Mouse (Mus musculus): ENCODE measurements around the gene St6gal1. TPM values are rescaled to one million over a fixed set of nuclear protein-coding genes. Genes with fewer than 3 reads are reported as not detected.

St6gal1 gene
- polyA plus RNA-seq, 1 experiment from 2014 or later, result 21.9 TPM

DNA sequence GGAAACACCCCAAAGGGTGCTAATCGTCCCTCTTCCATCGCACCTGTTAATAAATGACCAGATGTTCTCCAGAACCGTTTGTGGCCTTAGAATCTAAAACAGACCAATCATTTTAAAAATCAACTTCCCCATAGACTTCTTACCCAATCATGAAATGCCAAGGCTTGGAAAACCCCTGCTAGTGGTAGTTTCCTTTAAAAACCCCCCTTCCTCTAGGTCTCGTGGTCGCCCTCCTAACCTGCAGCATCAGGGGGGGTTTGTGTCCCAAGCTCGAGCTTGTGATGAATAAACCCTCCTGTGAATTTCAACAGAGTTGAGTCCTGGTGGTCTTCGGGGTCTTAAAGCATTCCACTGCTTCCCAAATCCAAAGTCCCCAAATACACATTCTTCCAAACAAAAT is 36.6 kb upstream of the St6gal1 start:
- no peaks in the 10 kb centered on the region for H3K27me3 ChIP-seq (replicated peaks)
- WGBS, result 58% methylated on average over 7 of the region's 7 CpGs
- no peak for ATAC-seq (ENCODE audit: insufficient number of reproducible peaks, low FRiP score)
- no peak overlapping the region for H3K27ac ChIP-seq (ENCODE audit: poor library complexity, severe bottlenecking)
- H3K9me3 ChIP-seq (replicated peaks), result peaks cover 10% of the 10 kb centered on the region
- H3K9ac ChIP-seq, result no peak overlapping the region
- H3K4me1 ChIP-seq (replicated peaks), result no peaks in the 10 kb centered on the region
- no peak overlapping the region for H3K4me3 ChIP-seq
- no peaks in the 10 kb centered on the region for H3K36me3 ChIP-seq
- H3K4me2 ChIP-seq, result no peak overlapping the region

DNA sequence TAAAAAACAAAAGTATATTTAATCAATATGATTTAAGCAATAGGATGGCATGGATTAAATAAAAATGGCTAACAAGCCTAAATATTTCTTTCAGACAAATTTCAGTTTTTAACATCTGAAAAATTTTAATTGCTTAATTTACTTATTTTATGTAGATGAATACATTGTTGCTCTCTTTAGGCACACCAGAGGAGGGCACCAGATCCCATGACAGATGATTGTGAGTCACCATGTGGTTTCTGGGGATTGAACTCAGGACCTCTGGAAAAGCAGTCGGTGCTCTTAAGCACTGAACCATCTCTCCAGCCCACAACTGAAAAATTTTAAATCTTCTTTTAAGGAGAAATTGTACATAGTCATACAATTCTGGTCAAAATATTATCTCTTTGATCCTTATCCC is 34.9 kb upstream of the St6gal1 start:
- no peak for ATAC-seq (ENCODE audit: insufficient number of reproducible peaks, low FRiP score)
- H3K4me2 ChIP-seq, result no peak overlapping the region
- H3K4me1 ChIP-seq (replicated peaks), result no peaks in the 10 kb centered on the region
- WGBS, result 72% methylated on average over 1 of the region's 1 CpGs
- no peak overlapping the region for H3K27ac ChIP-seq (ENCODE audit: poor library complexity, severe bottlenecking)
- no peak overlapping the region for H3K4me3 ChIP-seq
- H3K36me3 ChIP-seq, result no peaks in the 10 kb centered on the region
- no peaks in the 10 kb centered on the region for H3K27me3 ChIP-seq (replicated peaks)
- H3K9ac ChIP-seq, result no peak overlapping the region
- H3K9me3 ChIP-seq (replicated peaks), result peaks cover 10% of the 10 kb centered on the region

DNA sequence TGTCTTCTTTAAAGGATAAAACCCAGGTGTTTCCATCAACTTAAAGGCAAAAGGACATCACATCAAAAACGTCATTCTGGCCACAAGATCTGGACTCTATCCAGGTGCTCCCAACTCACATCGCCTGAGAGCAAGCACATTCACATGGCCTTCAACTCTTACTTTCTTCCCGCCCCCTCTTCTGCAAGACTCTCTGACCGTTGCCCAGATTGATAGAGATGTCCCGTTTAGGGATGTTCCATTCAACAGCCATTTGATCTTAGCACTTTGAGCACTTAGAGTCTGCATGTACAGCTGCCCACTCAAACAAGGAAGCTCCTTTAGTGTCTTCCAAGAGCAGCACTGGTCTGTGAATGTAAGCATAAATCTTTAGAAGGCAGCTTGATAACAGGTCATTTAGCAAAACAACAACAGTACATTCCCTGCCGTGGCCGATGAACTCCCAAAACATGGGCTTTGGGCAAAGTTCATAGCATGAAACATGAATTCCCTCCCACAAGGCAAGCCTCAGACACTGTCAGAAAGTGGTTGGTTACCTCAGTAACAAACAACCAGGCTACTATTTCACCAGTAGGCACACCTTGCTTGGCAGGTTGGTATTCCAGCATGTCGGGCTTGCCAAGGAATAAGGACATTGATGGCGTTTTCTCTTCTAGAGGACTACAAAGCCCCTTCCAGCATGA is 32.8 kb upstream of the St6gal1 start:
- no peaks in the 10 kb centered on the region for H3K4me1 ChIP-seq (replicated peaks)
- WGBS, result 76% methylated on average over 9 of the region's 9 CpGs
- H3K4me3 ChIP-seq, result no peak overlapping the region
- H3K27ac ChIP-seq (ENCODE audit: poor library complexity, severe bottlenecking), result no peak overlapping the region
- H3K36me3 ChIP-seq, result no peaks in the 10 kb centered on the region
- ATAC-seq (ENCODE audit: insufficient number of reproducible peaks, low FRiP score), result no peak
- peaks cover 10% of the 10 kb centered on the region for H3K9me3 ChIP-seq (replicated peaks)
- no peak overlapping the region for H3K9ac ChIP-seq
- no peaks in the 10 kb centered on the region for H3K27me3 ChIP-seq (replicated peaks)
- no peak overlapping the region for H3K4me2 ChIP-seq

DNA sequence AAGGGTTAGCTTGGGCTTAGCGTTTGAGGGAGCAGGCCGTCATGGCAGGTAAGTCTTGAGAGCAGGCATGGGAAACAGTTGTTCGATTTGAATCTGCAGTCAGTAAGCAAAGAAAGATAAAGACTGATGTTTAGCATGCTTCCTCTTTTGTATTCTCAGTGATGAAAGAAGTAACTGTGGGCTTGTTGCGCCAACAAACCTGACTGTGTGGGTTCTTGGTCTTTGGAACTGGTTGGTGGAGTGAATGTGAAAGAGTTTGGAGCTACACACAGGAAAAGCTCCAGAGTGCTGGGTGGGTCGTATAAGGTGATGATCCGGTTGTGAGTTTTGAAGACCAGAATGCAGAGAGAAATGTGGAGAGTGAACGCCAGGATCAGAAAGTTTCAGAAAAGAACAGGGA is 28.9 kb upstream of the St6gal1 start:
- no peaks in the 10 kb centered on the region for H3K9me3 ChIP-seq (replicated peaks)
- 82% methylated on average over 7 of the region's 7 CpGs for WGBS
- no peaks in the 10 kb centered on the region for H3K36me3 ChIP-seq
- no peaks in the 10 kb centered on the region for H3K27me3 ChIP-seq (replicated peaks)
- ATAC-seq (ENCODE audit: insufficient number of reproducible peaks, low FRiP score), result no peak
- no peak overlapping the region for H3K27ac ChIP-seq (ENCODE audit: poor library complexity, severe bottlenecking)
- no peak overlapping the region for H3K4me3 ChIP-seq
- no peaks in the 10 kb centered on the region for H3K4me1 ChIP-seq (replicated peaks)
- no peak overlapping the region for H3K4me2 ChIP-seq
- H3K9ac ChIP-seq, result no peak overlapping the region

DNA sequence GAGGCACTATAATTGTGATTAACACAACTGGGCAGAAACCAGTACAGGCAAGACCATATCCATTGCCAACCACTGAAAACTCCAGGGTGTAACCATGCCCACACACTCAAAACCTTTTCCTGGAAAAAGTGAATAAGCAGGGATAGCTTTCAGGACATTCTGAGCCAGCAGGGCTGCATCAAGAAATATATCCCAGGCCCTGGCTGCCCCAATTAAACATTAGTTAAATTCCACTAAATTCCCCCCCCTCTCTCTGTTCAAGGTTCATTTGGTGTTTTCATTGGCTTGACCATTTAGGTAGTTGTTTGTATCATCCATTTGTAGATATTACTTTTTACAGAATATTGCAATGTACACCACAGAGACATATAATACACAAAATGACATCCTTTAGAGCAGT is 28.2 kb upstream of the St6gal1 start:
- ATAC-seq (ENCODE audit: insufficient number of reproducible peaks, low FRiP score), result no peak
- Histone ChIP-seq H3K4me1 (replicated peaks) (no peaks in the 10 kb centered on the region), H3K27ac (ENCODE audit: poor library complexity, severe bottlenecking) (no peak overlapping the region), H3K36me3 (no peaks in the 10 kb centered on the region), H3K9me3 (replicated peaks) (no peaks in the 10 kb centered on the region), H3K9ac (no peak overlapping the region), H3K4me2 (no peak overlapping the region), H3K27me3 (replicated peaks) (no peaks in the 10 kb centered on the region), H3K4me3 (no peak overlapping the region)

DNA sequence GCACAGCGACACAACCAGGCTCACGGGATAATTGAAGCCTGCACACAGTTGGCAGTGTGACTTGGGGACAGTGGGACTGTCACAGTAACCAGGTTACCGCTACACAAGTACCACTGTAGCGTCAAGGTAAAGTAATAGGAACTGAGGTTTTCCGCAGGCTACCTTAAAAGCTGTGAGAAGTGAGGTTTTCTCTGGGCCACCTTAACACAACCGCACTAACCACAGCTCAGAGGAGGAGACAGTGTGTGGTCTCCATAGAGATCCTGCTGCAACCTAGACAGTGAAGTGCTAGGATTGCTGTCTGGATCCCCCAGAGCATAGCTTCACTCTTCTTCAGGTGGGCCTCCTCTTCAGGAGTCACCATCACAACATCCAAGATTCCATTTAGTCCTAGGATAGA is 27.7 kb upstream of the St6gal1 start:
- no peaks in the 10 kb centered on the region for H3K36me3 ChIP-seq
- no peaks in the 10 kb centered on the region for H3K4me1 ChIP-seq (replicated peaks)
- H3K4me3 ChIP-seq, result no peak overlapping the region
- H3K27ac ChIP-seq (ENCODE audit: poor library complexity, severe bottlenecking), result no peak overlapping the region
- WGBS, result 87% methylated on average over 6 of the region's 6 CpGs
- no peaks in the 10 kb centered on the region for H3K27me3 ChIP-seq (replicated peaks)
- ATAC-seq (ENCODE audit: insufficient number of reproducible peaks, low FRiP score), result no peak
- H3K4me2 ChIP-seq, result no peak overlapping the region
- no peak overlapping the region for H3K9ac ChIP-seq
- H3K9me3 ChIP-seq (replicated peaks), result no peaks in the 10 kb centered on the region

DNA sequence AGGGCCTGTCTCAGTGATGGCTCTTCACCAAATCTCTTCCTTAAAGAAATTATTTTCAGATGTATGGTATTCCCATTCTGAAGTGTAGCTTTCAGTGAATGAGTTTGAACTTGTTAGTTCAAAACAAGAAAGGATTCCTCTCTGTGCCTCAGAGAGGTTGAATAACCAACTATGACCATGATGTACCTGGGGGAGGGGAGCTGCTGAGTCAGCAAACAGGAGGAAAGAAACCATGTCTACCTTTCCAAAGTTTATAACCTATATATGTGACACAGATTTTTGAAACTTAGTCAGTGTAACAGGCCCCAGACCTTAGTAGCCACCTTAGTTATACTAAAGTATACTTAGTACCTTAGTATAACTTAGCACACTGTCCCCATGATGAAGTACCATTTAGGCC is 23.0 kb upstream of the St6gal1 start:
- H3K27me3 ChIP-seq (replicated peaks), result no peaks in the 10 kb centered on the region
- no peak overlapping the region for H3K4me2 ChIP-seq
- no peak overlapping the region for H3K4me3 ChIP-seq
- H3K9me3 ChIP-seq (replicated peaks), result no peaks in the 10 kb centered on the region
- no peak overlapping the region for H3K9ac ChIP-seq
- H3K27ac ChIP-seq (ENCODE audit: poor library complexity, severe bottlenecking), result no peak overlapping the region
- no peak for ATAC-seq (ENCODE audit: insufficient number of reproducible peaks, low FRiP score)
- no peaks in the 10 kb centered on the region for H3K4me1 ChIP-seq (replicated peaks)
- H3K36me3 ChIP-seq, result no peaks in the 10 kb centered on the region

DNA sequence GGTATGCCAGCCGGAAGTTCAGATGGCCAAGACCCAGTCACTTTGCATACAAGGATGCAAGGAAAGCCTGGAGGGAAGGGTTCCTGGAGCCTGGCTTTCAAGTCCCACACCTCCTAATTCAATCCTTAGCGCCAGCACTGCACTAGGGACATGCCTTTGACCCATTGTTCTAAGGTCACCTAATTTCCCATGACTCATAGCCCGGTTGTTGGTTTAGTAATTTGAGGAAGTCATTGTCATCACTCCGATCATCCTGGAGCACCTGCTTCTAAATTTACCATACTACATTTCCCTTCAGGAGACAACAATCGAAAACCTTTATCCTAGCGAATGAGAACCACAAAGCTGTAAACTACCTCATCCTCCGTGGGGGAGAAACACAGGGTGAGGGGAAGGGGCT is 10.2 kb upstream of the St6gal1 start:
- Histone ChIP-seq H3K9ac (no peak overlapping the region), H3K4me1 (replicated peaks) (0 out of 2 replicates have a peak, but pooled peaks cover 5% of the 10 kb centered on the region), H3K27ac (ENCODE audit: poor library complexity, severe bottlenecking) (no peak overlapping the region), H3K36me3 (no peaks in the 10 kb centered on the region), H3K4me2 (no peak overlapping the region), H3K27me3 (replicated peaks) (peaks cover 4% of the 10 kb centered on the region), H3K4me3 (no peak overlapping the region), H3K9me3 (replicated peaks) (no peaks in the 10 kb centered on the region)
- 63% methylated on average over 7 of the region's 7 CpGs for WGBS
- ATAC-seq (ENCODE audit: insufficient number of reproducible peaks, low FRiP score), result no peak

DNA sequence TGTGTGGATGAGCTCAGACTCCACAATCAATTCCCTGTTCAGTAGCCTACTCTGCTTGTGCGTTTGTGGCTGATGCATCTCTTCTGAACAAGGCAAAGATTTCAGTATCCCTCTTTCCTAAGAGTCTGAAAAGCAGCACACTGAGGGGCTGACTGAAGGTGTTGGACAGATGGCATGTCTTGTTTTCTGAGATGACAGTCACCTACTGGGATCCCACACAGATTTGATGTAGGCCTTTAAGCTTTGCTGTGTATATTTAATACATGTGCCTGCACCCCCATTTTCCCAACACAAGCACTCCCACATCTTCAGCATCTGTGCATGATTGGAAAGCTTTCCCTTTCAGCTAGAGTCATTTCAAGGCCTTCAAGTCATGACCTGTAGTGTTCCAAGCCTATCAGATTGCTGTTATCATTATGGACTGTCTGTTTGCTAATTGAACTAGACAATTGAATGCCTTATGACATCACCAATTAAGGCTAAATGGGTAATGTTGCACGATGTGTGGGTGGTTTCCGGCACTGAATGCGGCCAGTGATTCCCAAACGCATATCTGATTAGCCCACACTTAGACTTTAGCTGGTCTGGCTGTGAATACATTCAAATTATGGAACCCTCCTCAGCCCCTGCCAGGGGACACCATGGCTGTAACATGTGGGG is 9.2 kb upstream of the St6gal1 start:
- no peaks in the 10 kb centered on the region for H3K36me3 ChIP-seq
- H3K27ac ChIP-seq (ENCODE audit: poor library complexity, severe bottlenecking), result no peak overlapping the region
- ATAC-seq (ENCODE audit: insufficient number of reproducible peaks, low FRiP score), result no peak
- 0 out of 2 replicates have a peak, but pooled peaks cover 5% of the 10 kb centered on the region for H3K4me1 ChIP-seq (replicated peaks)
- no peaks in the 10 kb centered on the region for H3K9me3 ChIP-seq (replicated peaks)
- no peak overlapping the region for H3K4me3 ChIP-seq
- H3K4me2 ChIP-seq, result no peak overlapping the region
- no peak overlapping the region for H3K9ac ChIP-seq
- WGBS, result 71% methylated on average over 5 of the region's 5 CpGs
- peaks cover 4% of the 10 kb centered on the region for H3K27me3 ChIP-seq (replicated peaks)

DNA sequence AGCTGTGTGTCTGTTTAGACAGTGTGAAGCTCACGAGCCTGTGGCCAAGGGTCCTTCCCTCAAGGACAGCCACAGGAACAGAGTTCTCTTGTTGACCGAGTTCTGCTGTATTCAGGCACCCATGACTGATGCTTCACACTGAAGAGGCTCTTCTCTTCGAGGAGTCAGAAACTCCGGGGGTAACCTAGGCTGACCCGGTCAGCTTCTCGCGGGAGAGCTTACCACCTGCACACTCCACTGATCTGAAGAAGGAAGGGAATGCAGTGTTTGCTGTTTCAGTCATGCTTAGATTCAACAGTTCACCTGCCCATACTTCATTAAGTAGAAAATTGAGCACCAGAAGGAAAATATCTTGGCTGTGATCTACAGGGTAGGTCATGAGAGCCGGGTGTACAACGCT is 8.2 kb upstream of the St6gal1 start:
- ATAC-seq (ENCODE audit: insufficient number of reproducible peaks, low FRiP score), result no peak

DNA sequence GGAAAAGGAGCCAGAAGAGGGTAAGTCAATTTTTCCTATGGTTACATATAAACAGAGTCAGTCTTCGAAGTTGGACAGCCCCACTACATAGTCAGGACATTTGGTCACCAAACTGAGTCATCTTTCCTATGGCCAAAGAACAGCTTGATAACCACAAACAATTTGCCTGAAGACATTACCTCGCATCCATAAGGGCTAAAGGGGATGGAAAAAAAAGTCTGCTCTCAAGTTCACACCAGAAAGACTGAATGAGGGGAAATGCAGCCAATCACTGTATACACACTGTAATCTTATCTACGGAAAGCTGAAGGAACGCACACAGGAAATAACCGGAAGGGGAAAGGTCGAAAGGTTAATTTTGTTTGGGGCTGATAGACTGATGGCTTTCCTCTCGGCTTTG is 6.2 kb upstream of the St6gal1 start:
- H3K27me3 ChIP-seq (replicated peaks), result peaks cover 11% of the 10 kb centered on the region
- no peaks in the 10 kb centered on the region for H3K36me3 ChIP-seq
- 20% methylated on average over 7 of the region's 7 CpGs for WGBS
- ATAC-seq (ENCODE audit: insufficient number of reproducible peaks, low FRiP score), result peak; percentile 86
- no peaks in the 10 kb centered on the region for H3K9me3 ChIP-seq (replicated peaks)
- H3K9ac ChIP-seq, result no peak overlapping the region
- no peak overlapping the region for H3K4me2 ChIP-seq
- 0 out of 2 replicates have a peak, but pooled peaks cover 5% of the 10 kb centered on the region for H3K4me1 ChIP-seq (replicated peaks)
- H3K27ac ChIP-seq (ENCODE audit: poor library complexity, severe bottlenecking), result no peak overlapping the region
- H3K4me3 ChIP-seq, result no peak overlapping the region

More for the DNA sequence above, 8.2 kb upstream of the St6gal1 start:
- H3K4me2 ChIP-seq, result no peak overlapping the region
- no peaks in the 10 kb centered on the region for H3K36me3 ChIP-seq
- H3K27me3 ChIP-seq (replicated peaks), result peaks cover 4% of the 10 kb centered on the region
- no peak overlapping the region for H3K27ac ChIP-seq (ENCODE audit: poor library complexity, severe bottlenecking)
- no peaks in the 10 kb centered on the region for H3K9me3 ChIP-seq (replicated peaks)
- no peak overlapping the region for H3K4me3 ChIP-seq
- H3K4me1 ChIP-seq (replicated peaks), result 0 out of 2 replicates have a peak, but pooled peaks cover 5% of the 10 kb centered on the region
- H3K9ac ChIP-seq, result no peak overlapping the region
- WGBS, result 85% methylated on average over 9 of the region's 9 CpGs
